Mouse (Mus musculus) spleen, postnatal 36 days (tissue): ENCODE results near the gene Cnp.
"Not testable (repeated sequence)": the region's sequence is repeated elsewhere in the genome, so short reads cannot be mapped to it uniquely, and the experiment has no call there.

Experiments
- DNase-seq, 2 experiments: peaks; one replicate each; pipeline ENCODE4 v3.0.0; 2022; ENCODE audit warnings: low spot score in 2 of 2, mixed read lengths in 1 of 2

The Cnp gene

DNA sequence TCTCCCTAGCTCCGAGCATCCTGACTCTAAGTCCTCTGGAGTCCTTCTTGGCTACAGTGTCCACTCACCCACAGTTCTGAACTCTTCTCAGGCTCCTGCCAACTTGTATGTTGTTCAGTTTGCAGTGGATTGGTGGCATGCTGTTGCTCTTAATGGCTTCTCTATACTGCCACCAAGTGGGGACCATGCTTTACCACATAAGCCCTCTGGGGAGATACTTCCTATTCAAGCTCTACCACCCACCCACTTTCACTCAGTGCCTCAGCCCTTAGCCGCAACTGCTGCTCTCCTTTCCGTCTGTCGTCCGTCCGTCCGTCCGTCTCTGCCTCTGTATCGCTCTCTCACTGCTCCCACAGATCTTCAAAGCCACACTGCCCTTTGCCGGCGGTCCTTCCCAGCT, 19.1 kb upstream of the Cnp start:
- peak; percentile 82 to 85 for DNase-seq

- DNase-seq: no peak
Measured at GRCm38 (mm10) chr11:100557563-100557962, 17.1 kb upstream of the Cnp start.

DNA sequence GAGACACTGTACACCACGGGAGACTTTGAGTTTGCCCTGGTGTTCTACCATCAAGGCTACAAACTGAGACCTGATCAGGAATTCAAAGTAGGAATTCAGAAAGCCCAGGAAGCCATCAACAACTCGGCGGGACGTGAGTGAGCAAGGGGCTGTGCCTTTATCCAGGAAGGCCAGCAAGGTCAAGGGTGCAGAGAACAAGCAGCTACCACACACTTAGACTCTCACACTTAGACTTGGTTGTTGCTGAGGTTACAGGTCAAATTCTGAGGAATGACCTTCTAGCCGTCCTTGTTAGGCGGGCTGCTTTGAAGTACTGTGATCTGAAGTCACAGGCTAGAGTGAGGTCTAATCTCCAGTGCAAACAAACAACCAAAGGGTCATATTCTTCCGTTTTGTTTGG, 15.2 kb upstream of the Cnp start:
- no peak for DNase-seq

DNA sequence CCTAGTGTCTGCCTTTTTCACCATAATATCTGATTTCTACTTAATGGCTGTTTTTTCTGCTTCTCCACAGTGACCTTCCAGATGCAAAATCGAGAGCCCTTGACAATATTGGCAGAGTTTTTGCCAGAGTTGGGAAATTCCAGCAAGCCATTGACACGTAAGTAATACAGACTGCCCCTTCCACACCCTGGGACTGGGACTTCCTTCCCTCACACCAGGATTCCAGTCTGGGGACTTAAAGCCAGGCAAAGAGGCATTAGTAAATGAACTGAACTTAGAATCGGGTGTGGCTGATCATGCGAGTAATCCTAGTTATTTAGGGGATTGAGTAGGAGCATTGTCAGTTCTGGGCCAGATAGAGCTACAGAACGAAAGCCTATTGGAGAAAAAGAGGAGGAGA, 13.0 kb upstream of the Cnp start:
- no peak for DNase-seq

GRCm38 (mm10) chr11:100564297-100564696, 10.4 kb upstream of the Cnp start:
- DNase-seq: no peak

DNA sequence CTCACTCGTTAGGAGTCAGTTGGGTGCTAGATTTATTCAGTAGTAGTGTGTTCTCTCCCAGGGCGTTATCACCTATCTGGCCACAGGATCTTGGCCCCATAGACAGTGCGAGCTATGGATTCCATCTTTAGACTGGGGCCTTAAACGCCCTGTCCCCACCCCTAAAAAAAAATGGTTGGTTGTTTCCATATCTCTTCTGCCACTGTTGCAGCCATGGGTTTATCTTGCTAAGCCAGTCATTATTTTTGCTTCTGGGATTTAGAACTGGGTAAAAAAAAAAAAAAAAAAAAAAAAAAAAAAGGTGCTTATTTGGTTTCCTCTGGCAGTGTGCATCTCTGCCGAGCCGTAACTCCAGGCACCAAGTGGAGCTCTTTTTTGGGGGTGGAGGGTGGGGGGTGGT, 10.0 kb upstream of the Cnp start:
- no peak for DNase-seq

DNA sequence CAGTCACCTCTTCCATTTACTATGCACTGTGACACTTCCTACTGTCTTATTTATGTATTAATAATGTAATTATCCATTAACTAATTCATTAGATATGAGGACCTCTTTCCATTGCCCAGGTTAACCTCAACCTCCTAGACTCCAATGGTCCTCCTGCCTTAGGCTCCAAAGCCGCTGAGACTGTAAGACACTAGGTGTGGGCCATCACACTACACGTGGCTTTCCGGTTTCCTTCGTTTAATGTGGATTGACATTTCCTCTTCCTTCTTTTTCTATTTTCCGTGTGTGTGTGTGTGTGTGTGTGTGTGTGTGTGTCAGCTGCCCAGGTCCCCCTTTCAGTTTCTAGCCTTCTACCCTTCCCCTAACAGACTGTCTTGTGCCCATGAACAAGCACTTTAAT, 7.5 kb upstream of the Cnp start:
- DNase-seq: no peak

- peak; percentile 56 to 58 for DNase-seq
Measured at GRCm38 (mm10) chr11:100567815-100568245, 6.9 kb upstream of the Cnp start.

- DNase-seq: no peak
Measured at GRCm38 (mm10) chr11:100568692-100569091, 6.0 kb upstream of the Cnp start.

GRCm38 (mm10) chr11:100569789-100570188, 4.9 kb upstream of the Cnp start:
- no peak for DNase-seq

DNA sequence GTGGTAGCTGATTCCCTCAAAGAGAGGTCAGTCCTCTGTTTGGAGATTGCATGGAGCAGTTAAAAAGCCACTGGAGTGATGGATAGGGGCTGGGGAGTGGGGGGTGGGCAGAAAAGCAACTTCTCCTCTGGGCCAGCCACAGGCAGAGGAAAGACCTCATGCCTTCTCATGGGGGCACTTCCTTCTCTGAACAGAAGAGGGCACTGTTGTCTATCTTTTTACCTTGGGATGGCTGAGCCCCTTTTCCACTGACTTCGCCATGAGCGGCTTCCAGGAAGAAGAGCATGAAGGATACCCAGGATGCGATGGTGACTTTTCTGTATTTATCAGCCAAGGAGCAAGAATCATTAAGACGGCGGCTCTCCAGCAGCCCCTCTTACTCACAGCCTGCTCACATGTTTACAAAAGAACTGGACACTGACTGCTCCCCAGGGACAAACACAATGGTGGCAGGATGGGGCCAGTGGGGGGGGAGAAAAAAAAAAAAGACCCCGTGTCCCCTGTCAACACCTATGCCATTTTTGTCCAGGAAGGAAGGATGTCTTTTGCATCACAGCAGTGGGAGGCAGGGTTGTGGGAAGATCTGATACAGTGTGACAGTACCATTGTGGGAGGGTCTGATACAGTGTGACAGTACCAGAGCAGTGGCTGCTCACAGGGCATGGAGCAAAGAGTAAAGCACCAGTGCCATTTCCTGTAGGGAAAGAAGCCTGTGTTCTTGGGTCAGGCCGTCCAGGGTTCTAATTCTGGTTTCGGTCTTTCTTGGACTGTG, 4.1 kb upstream of the Cnp start:
- peak; percentile 67 to 72 for DNase-seq

GRCm38 (mm10) chr11:100571202-100571567, 3.5 kb upstream of the Cnp start:
- peak in 1 of 2 experiments; percentile 50 for DNase-seq

DNA sequence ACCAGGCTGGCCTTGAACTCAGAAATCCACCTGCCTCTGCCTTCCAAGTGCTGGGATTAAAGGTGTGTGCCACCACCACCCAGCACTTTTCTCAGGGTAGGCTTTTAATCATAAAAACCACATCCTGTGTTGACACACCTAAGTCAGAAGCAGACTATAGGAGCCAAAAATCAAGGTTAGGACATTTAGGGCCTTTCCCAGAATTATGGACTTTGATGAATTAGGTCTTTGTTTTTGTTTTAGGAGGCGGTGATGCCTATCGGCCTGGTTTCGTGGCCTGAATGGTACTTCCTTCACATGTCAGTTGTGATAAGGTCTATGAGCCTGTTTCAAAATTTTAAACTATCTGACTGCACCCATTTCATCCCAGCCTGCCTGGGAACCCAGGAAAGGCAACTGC, 516 bp upstream of the Cnp start:
- peak in 1 of 2 experiments; percentile 48 for DNase-seq

- no peak for DNase-seq
Measured at GRCm38 (mm10) chr11:100575484-100575855, 766 bp downstream of the Cnp start.

GRCm38 (mm10) chr11:100576256-100576655, 1.6 kb downstream of the Cnp start:
- no peak for DNase-seq

DNA sequence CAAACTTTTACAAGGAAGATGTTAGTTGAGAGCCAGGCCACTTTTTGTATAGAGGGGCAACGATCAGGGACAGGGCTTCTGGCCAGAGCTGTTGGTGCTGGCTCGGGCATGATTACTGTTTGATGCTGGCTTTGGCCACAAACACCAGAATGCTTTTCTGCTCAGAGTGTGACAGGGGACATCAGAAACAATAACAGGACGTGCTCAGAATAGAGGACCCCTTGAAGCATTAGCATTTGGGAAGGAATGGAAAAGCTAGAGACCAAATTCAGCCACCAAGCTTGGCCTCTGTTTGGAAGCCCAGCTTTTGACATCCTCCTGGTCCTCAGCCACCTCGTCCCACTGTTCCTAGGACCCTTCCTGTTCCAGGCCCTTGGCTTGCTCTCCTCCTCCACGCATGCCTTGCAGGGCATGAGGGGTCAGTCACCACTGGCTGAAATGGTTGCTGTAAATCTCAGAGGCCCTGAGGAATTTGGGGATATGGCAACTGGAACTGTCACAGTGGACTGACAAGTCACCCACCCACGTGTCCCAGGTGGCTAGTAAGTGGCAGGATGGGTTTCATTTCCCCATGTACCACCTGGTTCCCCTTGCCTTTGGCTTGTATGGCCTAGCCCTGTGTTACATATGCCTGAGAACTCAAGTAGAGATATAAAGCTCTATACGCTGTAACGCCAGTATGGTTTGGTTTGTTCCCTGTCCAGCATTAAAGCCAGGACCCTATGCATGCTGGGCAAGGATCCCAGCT, 3.3 kb downstream of the Cnp start:
- DNase-seq: peak; percentile 82 to 83

- no peak for DNase-seq
Measured at GRCm38 (mm10) chr11:100579116-100579799, 4.6 kb downstream of the Cnp start.

GRCm38 (mm10) chr11:100580275-100580674, 5.6 kb downstream of the Cnp start:
- DNase-seq: peak; percentile 73 to 79

DNA sequence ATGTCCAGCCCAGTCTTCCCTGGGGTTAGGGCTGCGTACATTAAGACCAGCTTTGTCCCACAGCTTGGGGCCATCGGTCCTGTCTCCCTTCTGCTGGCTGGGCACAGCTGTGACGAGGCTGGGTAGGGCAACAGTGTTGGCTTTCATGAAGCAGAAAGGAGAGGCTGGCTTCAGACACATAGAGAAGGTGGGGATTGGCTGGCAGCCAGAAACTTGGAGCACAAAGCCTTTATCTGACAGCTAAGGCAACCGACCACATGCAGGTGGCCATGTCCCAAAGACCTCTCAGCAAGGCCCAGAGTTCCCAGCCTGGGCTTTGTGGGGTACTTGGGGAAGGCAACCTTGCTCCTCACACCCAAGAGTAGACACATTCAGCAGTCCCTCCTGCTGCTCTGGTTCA, 7.1 kb downstream of the Cnp start:
- no peak for DNase-seq

DNA sequence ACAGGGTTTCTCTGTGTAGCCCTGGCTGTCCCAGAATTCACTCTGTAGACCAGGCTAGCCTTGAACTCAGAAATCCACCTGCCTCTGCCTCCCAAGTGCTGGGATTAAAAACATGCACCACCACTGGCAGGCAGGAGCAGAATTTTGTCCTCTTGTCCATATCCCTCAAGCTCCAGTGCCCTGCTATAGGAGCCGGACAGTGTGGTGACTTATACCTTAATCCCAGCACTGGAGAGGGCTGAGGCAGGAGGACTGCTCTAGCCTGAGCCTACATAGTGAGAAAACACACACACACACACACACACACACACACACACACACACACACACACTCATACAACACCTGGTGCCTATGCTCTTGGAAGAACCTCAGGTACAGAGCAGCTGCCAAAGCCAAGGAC, 7.7 kb downstream of the Cnp start:
- DNase-seq: not testable (repeated sequence)

DNA sequence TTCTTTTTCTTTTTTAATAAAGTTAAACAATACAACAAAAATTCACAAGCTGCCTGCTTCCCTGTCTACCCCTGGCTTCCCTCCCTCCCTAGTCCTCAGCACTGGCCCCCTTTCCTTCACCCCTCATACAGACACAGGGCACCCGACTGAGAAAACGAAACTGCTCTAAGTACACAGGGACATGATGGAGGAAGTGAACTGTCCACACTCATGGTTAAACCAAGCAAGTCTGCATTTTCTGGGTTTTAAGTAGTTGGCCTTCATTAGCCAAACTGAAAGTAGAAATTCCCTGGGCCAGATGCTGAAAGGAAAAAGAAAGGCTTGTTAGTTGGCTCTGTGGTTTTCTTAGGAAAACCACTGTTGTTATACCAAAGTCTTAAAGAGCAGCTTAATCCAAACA, 8.1 kb downstream of the Cnp start:
- no peak for DNase-seq

DNA sequence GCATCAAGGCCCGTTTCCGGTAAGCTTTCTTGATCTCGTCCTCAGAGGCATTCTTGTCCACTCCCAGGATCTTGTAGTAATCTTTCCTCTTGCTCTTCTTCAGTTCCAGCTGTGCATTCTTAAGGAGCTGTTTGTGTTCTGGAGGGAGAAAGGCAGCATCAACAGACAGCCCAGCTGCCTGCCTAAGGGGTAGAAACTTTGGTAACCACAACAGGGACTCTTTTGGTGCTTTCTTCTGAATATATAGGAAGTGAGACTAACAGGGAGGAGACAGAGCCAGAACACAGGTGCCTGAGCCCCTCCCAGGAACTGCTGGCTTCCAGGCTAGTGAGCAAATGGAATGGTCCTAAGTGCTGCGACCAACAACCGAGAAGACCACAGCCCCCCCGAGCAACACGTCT, 9.9 kb downstream of the Cnp start:
- peak; percentile 68 for DNase-seq

DNA sequence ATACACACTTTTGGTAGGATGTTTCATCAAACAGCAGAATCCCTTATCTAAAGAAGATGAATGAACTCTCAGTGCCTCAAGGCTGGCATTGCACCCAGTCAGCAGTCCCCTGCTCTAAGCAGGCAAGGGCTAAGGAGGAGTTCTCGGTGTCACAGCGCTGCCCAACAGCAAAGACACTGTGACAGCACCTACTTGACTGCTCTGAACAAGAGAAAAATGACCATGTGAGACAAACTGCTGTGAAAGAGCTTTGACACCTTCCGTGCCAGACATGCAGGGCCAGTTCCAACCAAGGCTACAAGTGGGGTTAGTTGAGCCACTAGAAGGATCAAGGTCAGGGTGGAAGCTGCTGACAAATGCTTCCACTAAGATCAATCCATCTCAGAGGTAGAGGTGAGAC, 10.4 kb downstream of the Cnp start:
- DNase-seq: no peak
